Mouse (Mus musculus) thymus, adult 2 months (tissue): Measurements from ENCODE around the gene Nr5a2. TPM values are rescaled to one million over a fixed set of nuclear protein-coding genes. Genes with fewer than 3 reads are reported as not detected.

Experiments
- DNase-seq: peaks from one replicate; pipeline ENCODE4 v3.0.0; 2021
- H3K27ac ChIP-seq: fragments of 200-500 bp; 2 replicates; pipeline ENCODE4 v1.5.1; 2012; ENCODE audit warnings: low read length, control low read depth; ENCODE audit not compliant: control insufficient read depth, insufficient read depth
- H3K27me3 ChIP-seq: fragments of 200-500 bp; 2 replicates; pipeline ENCODE4 v1.6.1; 2012; ENCODE audit warnings: mild to moderate bottlenecking, low read length, moderate library complexity, mixed read lengths; ENCODE audit not compliant: control insufficient read depth, insufficient read depth
- H3K36me3 ChIP-seq: fragments of 200-500 bp; 2 replicates; pipeline ENCODE4 v1.6.1; 2012; ENCODE audit warnings: mild to moderate bottlenecking, low read length, moderate library complexity; ENCODE audit not compliant: control insufficient read depth, insufficient read depth
- H3K4me1 ChIP-seq: fragments of 200-500 bp; replicated peaks from 2 replicates; pipeline ENCODE4 v1.6.1; 2012; ENCODE audit warnings: low read length; ENCODE audit not compliant: control insufficient read depth, insufficient read depth
- H3K4me3 ChIP-seq: fragments of 200-500 bp; 2 replicates; pipeline ENCODE4 v1.5.1; 2012; ENCODE audit warnings: mild to moderate bottlenecking, low read length, control low read depth, moderate library complexity; ENCODE audit not compliant: control insufficient read depth, insufficient read depth
- CTCF ChIP-seq: fragments of 200-500 bp; IDR thresholded peaks from 2 replicates; pipeline ENCODE4 v1.5.1; 2012; ENCODE audit warnings: mild to moderate bottlenecking, control low read depth, low read length, moderate library complexity, borderline replicate concordance; ENCODE audit not compliant: control insufficient read depth, poor library complexity, insufficient read depth; ENCODE audit errors: extremely low read depth
- POLR2A ChIP-seq: fragments of 200-500 bp; IDR thresholded peaks from 2 replicates; pipeline ENCODE4 v1.6.1; 2012; ENCODE audit warnings: mild to moderate bottlenecking, low read length, control low read depth, moderate library complexity; ENCODE audit not compliant: control insufficient read depth, poor library complexity, insufficient read depth; ENCODE audit errors: extremely low read depth
- WGBS: fragments of 180-500 bp; shearing (Covaris S2); methylation state at CpG from one replicate; pipeline ENCODE4 v1.1.7; 2018; 5-methylcytosine and 5-hydroxymethylcytosine counted together
- polyA plus RNA-seq: library from polyadenylated mRNA; depleted of rRNA; stranded (reverse); fragments of >200 nt; gene quantifications from 2 replicates; pipeline ENCODE4 v1.2.3, GENCODE M21; 2012

The Nr5a2 gene
- polyA plus RNA-seq, 1 experiment: 0.22 TPM

DNA sequence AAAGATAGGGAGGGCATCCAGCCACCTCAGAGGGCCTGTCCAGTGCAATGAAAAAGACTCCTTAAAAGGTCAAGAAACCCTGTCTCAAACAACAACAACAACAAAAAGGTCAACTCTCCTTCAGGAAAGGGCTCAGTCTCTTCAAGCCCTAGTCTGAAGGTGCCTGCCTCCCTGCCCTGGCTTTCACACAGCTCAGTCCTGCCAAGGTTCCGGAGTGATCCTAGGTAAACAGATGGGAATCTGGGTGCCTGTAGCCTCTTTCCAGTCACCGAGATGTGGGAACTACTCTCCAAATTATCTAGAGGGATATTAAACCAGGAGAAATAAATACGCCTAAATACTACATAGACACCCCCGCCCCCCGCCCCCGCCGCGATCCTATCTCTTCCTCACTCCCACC is 2.6 kb downstream of the Nr5a2 start:
- Histone ChIP-seq H3K27me3 (peaks cover 19% of the 10 kb centered on the region), H3K36me3 (no peaks in the 10 kb centered on the region), H3K4me3 (no peak overlapping the region), H3K4me1 (peaks cover 3% of the 10 kb centered on the region; the same call in 1 of the 2 replicates), H3K27ac (no peak overlapping the region)
- DNase-seq: no peak
- TF ChIP-seq CTCF (no peak), POLR2A (no peak)
- WGBS: 35% methylated on average over 8 of the region's 8 CpGs

DNA sequence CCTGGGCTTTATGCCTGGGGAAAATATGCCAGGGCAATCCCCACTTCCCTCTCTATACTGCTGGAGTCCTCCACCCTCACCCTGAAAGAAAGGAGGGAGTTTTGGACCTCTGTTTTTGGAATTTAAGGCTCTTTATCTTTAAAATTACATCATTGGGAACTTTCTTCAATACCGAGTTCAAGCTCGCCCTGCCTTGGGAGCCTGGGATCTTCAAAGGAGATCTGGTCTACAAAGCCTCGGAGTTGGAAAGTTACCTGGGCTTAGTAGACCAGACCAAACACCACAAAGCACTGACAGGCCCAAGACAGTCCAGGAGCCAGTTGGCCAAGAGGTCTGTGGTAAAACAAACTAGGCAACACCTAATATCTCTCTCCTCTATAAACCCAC is 6.1 kb downstream of the Nr5a2 start:
- Histone ChIP-seq H3K4me1 (peaks cover 3% of the 10 kb centered on the region; the same call in 1 of the 2 replicates), H3K27me3 (peaks cover 36% of the 10 kb centered on the region), H3K4me3 (no peak overlapping the region), H3K27ac (no peak overlapping the region), H3K36me3 (no peaks in the 10 kb centered on the region)
- no peak for DNase-seq
- 55% methylated on average over 3 of the region's 3 CpGs for WGBS
- TF ChIP-seq POLR2A (no peak), CTCF (no peak)

DNA sequence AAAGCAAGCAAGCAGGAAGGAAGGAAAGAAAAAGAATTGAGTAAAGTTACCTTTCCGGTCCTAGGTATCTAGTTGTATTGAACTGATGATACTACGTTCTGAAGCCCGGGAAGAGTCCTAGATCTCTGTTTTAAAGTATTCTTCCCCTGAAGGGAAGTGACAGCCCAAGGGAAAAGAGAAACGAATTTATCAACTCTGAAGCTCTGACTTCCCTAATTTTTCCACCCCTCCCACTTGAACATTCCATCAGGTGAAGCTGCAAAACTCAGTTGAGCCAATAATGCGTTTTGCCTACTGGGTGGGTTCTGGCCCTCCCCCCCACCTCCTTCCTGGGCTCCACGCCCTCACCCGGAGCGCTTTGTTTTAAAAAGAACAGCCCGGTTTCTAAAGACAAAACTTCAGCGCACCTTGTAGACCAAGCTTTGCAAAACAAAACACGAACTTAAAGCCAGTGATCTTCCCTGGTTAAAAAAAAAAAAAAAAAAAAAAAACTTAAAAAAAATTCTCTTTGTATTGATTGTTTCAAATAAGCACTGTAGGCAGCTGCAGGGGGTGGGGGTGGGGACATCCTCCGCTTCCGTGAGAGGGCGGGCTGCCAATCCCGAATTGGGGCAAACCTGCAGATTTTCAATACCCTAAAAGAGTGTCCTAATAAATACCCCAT is 6.7 kb downstream of the Nr5a2 start:
- WGBS: 15% methylated on average over 15 of the region's 15 CpGs
- H3K4me3 ChIP-seq: no peak overlapping the region

DNA sequence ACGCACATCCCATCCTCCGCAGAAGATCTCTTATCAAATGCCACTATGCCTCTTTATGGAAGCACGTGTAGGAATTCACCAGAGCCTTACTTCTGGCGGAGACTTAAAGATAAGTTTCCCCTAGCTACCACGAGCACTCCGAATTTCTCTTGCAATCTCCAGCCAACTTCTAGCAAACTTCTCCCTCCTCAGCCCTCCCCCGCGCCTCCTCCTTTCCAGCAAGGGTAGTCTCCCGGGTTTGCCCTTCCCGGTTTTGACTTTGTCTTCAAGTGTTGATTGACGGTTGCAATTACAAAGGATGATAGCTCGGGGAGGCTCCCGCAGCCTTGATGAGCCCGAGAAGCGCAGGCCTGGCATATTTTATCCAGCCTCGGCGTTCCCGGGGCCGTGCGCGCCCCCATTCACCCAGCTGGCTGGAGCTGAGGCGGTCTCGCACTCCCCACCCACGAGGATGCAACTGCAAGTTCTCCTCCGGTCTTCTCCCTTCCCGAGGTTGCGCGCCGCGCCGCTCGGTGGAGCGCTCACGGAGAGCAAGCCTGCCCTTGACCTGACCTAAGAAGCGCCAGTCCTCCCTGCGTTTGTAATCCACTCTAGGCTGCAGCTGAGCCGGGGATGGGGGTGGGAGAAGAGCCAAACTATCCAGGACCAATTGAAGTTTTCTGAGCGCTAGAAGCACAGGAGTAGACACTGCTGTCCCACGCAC is 7.5 kb downstream of the Nr5a2 start:
- no peak for TF ChIP-seq POLR2A
- TF ChIP-seq CTCF: no peak

More for the DNA sequence above, 6.7 kb downstream of the Nr5a2 start:
- no peak for DNase-seq
- Histone ChIP-seq H3K27me3 (peaks cover 40% of the 10 kb centered on the region), H3K36me3 (no peaks in the 10 kb centered on the region), H3K27ac (no peak overlapping the region), H3K4me1 (peaks cover 3% of the 10 kb centered on the region; the same call in 1 of the 2 replicates)
- no peak for TF ChIP-seq CTCF
- TF ChIP-seq POLR2A: no peak

DNA sequence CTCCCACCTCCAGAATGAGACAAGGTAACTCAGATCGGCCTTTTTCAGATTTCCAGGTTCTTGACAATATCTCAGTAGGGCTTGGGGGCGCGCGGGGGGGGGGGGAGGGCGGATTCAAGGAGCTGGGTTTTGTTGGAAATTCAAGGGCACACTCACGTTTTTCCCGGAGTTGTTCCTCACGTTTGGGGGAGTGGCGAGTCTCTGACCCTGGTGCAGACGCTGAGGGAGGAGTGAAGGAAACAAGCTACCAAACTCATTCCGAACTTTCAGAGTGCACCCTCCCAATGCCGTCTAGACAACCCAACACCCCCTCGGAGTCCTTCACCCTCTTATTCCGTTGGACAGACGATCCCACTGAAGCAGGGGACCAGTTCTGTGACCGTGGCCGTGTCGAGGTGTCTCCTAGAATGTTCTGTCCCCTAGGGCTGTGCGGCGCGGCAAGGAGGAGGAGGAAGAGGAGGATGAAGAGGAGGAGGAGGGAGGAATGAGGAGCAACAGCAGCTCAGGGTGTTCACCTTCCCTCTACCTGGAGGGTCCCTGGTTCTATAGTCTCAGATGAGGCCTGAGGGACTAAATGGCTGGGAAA is 8.2 kb downstream of the Nr5a2 start:
- H3K4me3 ChIP-seq: no peak overlapping the region
- TF ChIP-seq CTCF (no peak), POLR2A (no peak)
- DNase-seq: no peak

More for the DNA sequence above, 7.5 kb downstream of the Nr5a2 start:
- no peak overlapping the region for H3K27ac ChIP-seq
- H3K4me1 ChIP-seq: peaks cover 3% of the 10 kb centered on the region; the same call in 1 of the 2 replicates
- WGBS: 5% methylated on average over 39 of the region's 39 CpGs
- H3K4me3 ChIP-seq: no peak overlapping the region
- no peaks in the 10 kb centered on the region for H3K36me3 ChIP-seq
- H3K27me3 ChIP-seq: peaks cover 46% of the 10 kb centered on the region
- no peak for DNase-seq

DNA sequence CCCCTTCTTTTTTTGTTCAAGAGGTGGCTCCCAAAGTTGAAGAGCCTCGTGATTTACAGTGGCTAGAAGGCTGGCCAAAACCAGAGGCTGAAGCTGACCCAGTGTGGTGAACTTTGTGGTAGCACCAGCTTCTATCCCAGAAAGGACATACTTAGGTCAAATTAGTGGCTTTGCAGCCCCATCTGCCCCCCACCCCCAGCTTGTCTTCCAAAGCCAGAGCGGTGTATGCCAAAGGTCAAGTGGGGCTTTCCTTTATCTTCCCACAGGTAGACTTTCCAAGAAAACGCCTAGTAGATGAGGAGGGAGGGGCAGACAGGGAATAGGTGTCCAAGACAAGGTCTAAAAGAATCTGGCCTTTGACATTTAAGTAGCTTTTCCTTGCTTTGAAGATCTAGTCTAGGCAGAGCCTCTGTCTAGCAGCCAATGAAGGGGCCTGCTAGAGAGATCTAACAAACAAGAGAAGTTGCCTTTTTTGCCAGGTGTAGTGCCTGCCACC is 9.0 kb downstream of the Nr5a2 start:
- TF ChIP-seq CTCF (no peak), POLR2A (no peak)
- H3K27ac ChIP-seq: no peak overlapping the region
- no peak for DNase-seq
- peaks cover 3% of the 10 kb centered on the region; the same call in 1 of the 2 replicates for H3K4me1 ChIP-seq
- WGBS: 26% methylated on average over 3 of the region's 3 CpGs
- no peaks in the 10 kb centered on the region for H3K36me3 ChIP-seq
- no peak overlapping the region for H3K4me3 ChIP-seq
- H3K27me3 ChIP-seq: peaks cover 49% of the 10 kb centered on the region

More for the DNA sequence above, 8.2 kb downstream of the Nr5a2 start:
- H3K36me3 ChIP-seq: no peaks in the 10 kb centered on the region
- no peak overlapping the region for H3K27ac ChIP-seq
- WGBS: 7% methylated on average over 21 of the region's 21 CpGs
- H3K4me1 ChIP-seq: peaks cover 3% of the 10 kb centered on the region; the same call in 1 of the 2 replicates
- peaks cover 46% of the 10 kb centered on the region for H3K27me3 ChIP-seq
